Mouse (Mus musculus): ENCODE measurements around the gene Immp2l. TPM values are rescaled to one million over a fixed set of nuclear protein-coding genes. Genes with fewer than 3 reads are reported as not detected.

Immp2l gene
- total and polyA plus RNA-seq, 2 experiments from 2014 or later, result 9.4 to 16.6 TPM

GRCm38 (mm10) chr12:41054006-41054791, 30.3 kb downstream of the Immp2l start:
- Histone ChIP-seq H3K4me1 (ENCODE audit: insufficient read depth, low read length) (no peaks in the 10 kb centered on the region), H3K36me3 (ENCODE audit: insufficient read depth, low read length) (no peaks in the 10 kb centered on the region), H3K4me2 (ENCODE audit: low read depth, low read length, poor library complexity, severe bottlenecking) (no peak overlapping the region), H3K9ac (replicated peaks; ENCODE audit: low read length, poor library complexity, severe bottlenecking) (no peak overlapping the region), H3K4me3 (ENCODE audit: low read depth, low read length) (no peak overlapping the region), H3K9me3 (ENCODE audit: low read length) (no peaks in the 10 kb centered on the region), H3K27me3 (ENCODE audit: insufficient read depth, low read length) (no peaks in the 10 kb centered on the region), H3K27ac (ENCODE audit: low read depth, low read length) (no peak overlapping the region)
- no peak for TF ChIP-seq CTCF (IDR thresholded peaks at IDR 0.05)
- 75% methylated on average over 11 of the region's 11 CpGs for WGBS
- no peak for ATAC-seq (ENCODE audit: low FRiP score)
- peak; percentile 33 for DNase-seq (ENCODE audit: low spot score)

GRCm38 (mm10) chr12:41055941-41056340, 32.1 kb downstream of the Immp2l start:
- Histone ChIP-seq H3K36me3 (ENCODE audit: insufficient read depth, low read length) (no peaks in the 10 kb centered on the region), H3K27ac (ENCODE audit: low read depth, low read length) (no peak overlapping the region), H3K9me3 (ENCODE audit: low read length) (no peaks in the 10 kb centered on the region), H3K9ac (replicated peaks; ENCODE audit: low read length, poor library complexity, severe bottlenecking) (no peak overlapping the region), H3K27me3 (ENCODE audit: insufficient read depth, low read length) (no peaks in the 10 kb centered on the region), H3K4me2 (ENCODE audit: low read depth, low read length, poor library complexity, severe bottlenecking) (no peak overlapping the region), H3K4me3 (ENCODE audit: low read depth, low read length) (no peak overlapping the region), H3K4me1 (ENCODE audit: insufficient read depth, low read length) (no peaks in the 10 kb centered on the region)
- ATAC-seq (ENCODE audit: low FRiP score) (no peak), DNase-seq (ENCODE audit: low spot score) (no peak)
- TF ChIP-seq CTCF (IDR thresholded peaks at IDR 0.05), result no peak

- H3K4me3 ChIP-seq (ENCODE audit: low read depth, low read length), result no peak overlapping the region
- H3K27ac ChIP-seq (ENCODE audit: low read depth, low read length), result no peak overlapping the region
- 94% methylated on average over 3 of the region's 3 CpGs for WGBS
- no peaks in the 10 kb centered on the region for H3K4me1 ChIP-seq (ENCODE audit: insufficient read depth, low read length)
- H3K36me3 ChIP-seq (ENCODE audit: insufficient read depth, low read length), result no peaks in the 10 kb centered on the region
- ATAC-seq (ENCODE audit: low FRiP score), result no peak
- TF ChIP-seq CTCF (IDR thresholded peaks at IDR 0.05), result no peak
- no peak overlapping the region for H3K9ac ChIP-seq (replicated peaks; ENCODE audit: low read length, poor library complexity, severe bottlenecking)
- H3K9me3 ChIP-seq (ENCODE audit: low read length), result no peaks in the 10 kb centered on the region
- H3K4me2 ChIP-seq (ENCODE audit: low read depth, low read length, poor library complexity, severe bottlenecking), result no peak overlapping the region
- no peaks in the 10 kb centered on the region for H3K27me3 ChIP-seq (ENCODE audit: insufficient read depth, low read length)
- no peak for DNase-seq (ENCODE audit: low spot score)
These were observed 39.4 kb downstream of the Immp2l start for GRCm38 (mm10) chr12:41063281-41063680.

- DNase-seq (ENCODE audit: low spot score) (no peak), ATAC-seq (ENCODE audit: low FRiP score) (no peak)
- 60% methylated on average over 1 of the region's 1 CpGs for WGBS
- TF ChIP-seq CTCF (IDR thresholded peaks at IDR 0.05), result no peak
- Histone ChIP-seq H3K27me3 (ENCODE audit: insufficient read depth, low read length) (no peaks in the 10 kb centered on the region), H3K4me2 (ENCODE audit: low read depth, low read length, poor library complexity, severe bottlenecking) (no peak overlapping the region), H3K9me3 (ENCODE audit: low read length) (no peaks in the 10 kb centered on the region), H3K27ac (ENCODE audit: low read depth, low read length) (no peak overlapping the region), H3K4me1 (ENCODE audit: insufficient read depth, low read length) (no peaks in the 10 kb centered on the region), H3K36me3 (ENCODE audit: insufficient read depth, low read length) (no peaks in the 10 kb centered on the region), H3K4me3 (ENCODE audit: low read depth, low read length) (no peak overlapping the region), H3K9ac (replicated peaks; ENCODE audit: low read length, poor library complexity, severe bottlenecking) (no peak overlapping the region)
These were observed 58.0 kb downstream of the Immp2l start for GRCm38 (mm10) chr12:41081843-41082242.

GRCm38 (mm10) chr12:41084370-41085089, 60.6 kb downstream of the Immp2l start:
- H3K27me3 ChIP-seq (ENCODE audit: insufficient read depth, low read length), result no peaks in the 10 kb centered on the region
- ATAC-seq (ENCODE audit: low FRiP score) (no peak), DNase-seq (ENCODE audit: low spot score) (no peak)
- H3K4me1 ChIP-seq (ENCODE audit: insufficient read depth, low read length), result no peaks in the 10 kb centered on the region
- no peak for TF ChIP-seq CTCF (IDR thresholded peaks at IDR 0.05)
- H3K9me3 ChIP-seq (ENCODE audit: low read length), result no peaks in the 10 kb centered on the region
- H3K4me2 ChIP-seq (ENCODE audit: low read depth, low read length, poor library complexity, severe bottlenecking), result no peak overlapping the region
- H3K36me3 ChIP-seq (ENCODE audit: insufficient read depth, low read length), result no peaks in the 10 kb centered on the region
- H3K9ac ChIP-seq (replicated peaks; ENCODE audit: low read length, poor library complexity, severe bottlenecking), result no peak overlapping the region
- 87% methylated on average over 2 of the region's 2 CpGs for WGBS
- no peak overlapping the region for H3K27ac ChIP-seq (ENCODE audit: low read depth, low read length)
- H3K4me3 ChIP-seq (ENCODE audit: low read depth, low read length), result no peak overlapping the region

- Histone ChIP-seq H3K36me3 (ENCODE audit: insufficient read depth, low read length) (no peaks in the 10 kb centered on the region), H3K4me3 (ENCODE audit: low read depth, low read length) (no peak overlapping the region), H3K27ac (ENCODE audit: low read depth, low read length) (no peak overlapping the region), H3K4me1 (ENCODE audit: insufficient read depth, low read length) (no peaks in the 10 kb centered on the region), H3K9ac (replicated peaks; ENCODE audit: low read length, poor library complexity, severe bottlenecking) (no peak overlapping the region), H3K9me3 (ENCODE audit: low read length) (no peaks in the 10 kb centered on the region), H3K4me2 (ENCODE audit: low read depth, low read length, poor library complexity, severe bottlenecking) (no peak overlapping the region), H3K27me3 (ENCODE audit: insufficient read depth, low read length) (no peaks in the 10 kb centered on the region)
- TF ChIP-seq CTCF (IDR thresholded peaks at IDR 0.05), result no peak
- WGBS, result 94% methylated on average over 5 of the region's 5 CpGs
- ATAC-seq (ENCODE audit: low FRiP score), result no peak
- DNase-seq (ENCODE audit: low spot score), result no peak
These were observed 66.1 kb downstream of the Immp2l start for GRCm38 (mm10) chr12:41089931-41090366.

Measured in midbrain, postnatal 0 days (tissue).